Mouse (Mus musculus): Measurements from ENCODE around the gene Styxl1. TPM values are rescaled to one million over a fixed set of nuclear protein-coding genes. Genes with fewer than 3 reads are reported as not detected.

The Styxl1 gene
- total and polyA plus RNA-seq, 3 experiments = 0.17 TPM; not detected in 2

- H3K9me3 ChIP-seq (replicated peaks; ENCODE audit: insufficient read depth, low read length) = no peaks in the 10 kb centered on the region
- H3K4me3 ChIP-seq (ENCODE audit: control insufficient read depth in 1 of 2, insufficient read depth in 1 of 2, low read depth in 2 of 2, low read length in 2 of 2) = no peak overlapping the region
- no peak for DNase-seq (ENCODE audit: low read depth, low spot score)
- H3K79me2 ChIP-seq (ENCODE audit: control insufficient read depth, insufficient read depth, low read length, poor library complexity) = no peaks in the 10 kb centered on the region
- no peak overlapping the region for H3K27ac ChIP-seq (ENCODE audit: control insufficient read depth, low read depth, low read length)
- H3K27me3 ChIP-seq (ENCODE audit: control insufficient read depth in 1 of 2, insufficient read depth in 2 of 2, low read length in 2 of 2) = peaks cover 0 to 6% of the 10 kb centered on the region in 2 experiments
- H3K4me1 ChIP-seq (ENCODE audit: control insufficient read depth in 1 of 2, insufficient read depth in 2 of 2, low read length in 2 of 2) = no peaks in the 10 kb centered on the region
- TF ChIP-seq NELFE (IDR thresholded peaks at IDR 0.05; ENCODE audit: low read depth, low read length) (no peak), ZNF384 (IDR thresholded peaks at IDR 0.05; ENCODE audit: low read depth, low read length) (no peak), NRF1 (IDR thresholded peaks at IDR 0.05; ENCODE audit: insufficient read depth, low read depth, low read length, poor library complexity, severe bottlenecking) (no peak), POLR2AphosphoS2 (IDR thresholded peaks at IDR 0.05; ENCODE audit: low read length) (no peak), UBTF (IDR thresholded peaks at IDR 0.05; ENCODE audit: borderline replicate concordance, insufficient read depth, low read depth, low read length) (no peak), ZKSCAN1 (IDR thresholded peaks at IDR 0.05; ENCODE audit: low read depth, low read length) (no peak), CTCF (IDR thresholded peaks at IDR 0.05 in 2 of 3, conservative IDR thresholded peaks at IDR 0.05 in 1 of 3; ENCODE audit: control insufficient read depth in 1 of 3, insufficient read depth in 1 of 3, low read depth in 2 of 3, low read length in 3 of 3, poor library complexity in 1 of 3, severe bottlenecking in 1 of 3) (no peak), TBP (IDR thresholded peaks at IDR 0.05; ENCODE audit: low read depth, low read length) (no peak)
- H3K9ac ChIP-seq (ENCODE audit: control insufficient read depth, low read depth, low read length, poor library complexity, severe bottlenecking) = no peak overlapping the region
- no peaks in the 10 kb centered on the region for H3K36me3 ChIP-seq (ENCODE audit: control insufficient read depth in 1 of 2, insufficient read depth in 2 of 2, low read length in 2 of 2)
These were observed 40.3 kb upstream of the Styxl1 start for GRCm38 (mm10) chr5:135818491-135818890.

- no peaks in the 10 kb centered on the region for H3K4me1 ChIP-seq (ENCODE audit: control insufficient read depth in 1 of 2, insufficient read depth in 2 of 2, low read length in 2 of 2)
- no peak overlapping the region for H3K27ac ChIP-seq (ENCODE audit: control insufficient read depth, low read depth, low read length)
- H3K79me2 ChIP-seq (ENCODE audit: control insufficient read depth, insufficient read depth, low read length, poor library complexity) = no peaks in the 10 kb centered on the region
- DNase-seq (ENCODE audit: low read depth, low spot score) = no peak
- H3K9ac ChIP-seq (ENCODE audit: control insufficient read depth, low read depth, low read length, poor library complexity, severe bottlenecking) = no peak overlapping the region
- H3K4me3 ChIP-seq (ENCODE audit: control insufficient read depth in 1 of 2, insufficient read depth in 1 of 2, low read depth in 2 of 2, low read length in 2 of 2) = no peak overlapping the region
- H3K27me3 ChIP-seq (ENCODE audit: control insufficient read depth in 1 of 2, insufficient read depth in 2 of 2, low read length in 2 of 2) = peaks cover 12 to 22% of the 10 kb centered on the region in 2 experiments
- TF ChIP-seq HCFC1 (IDR thresholded peaks at IDR 0.05; ENCODE audit: low read depth, low read length) = no peak
- no peak for TF ChIP-seq POLR2AphosphoS5 (IDR thresholded peaks at IDR 0.05; ENCODE audit: borderline replicate concordance, low read depth, low read length)
- TF ChIP-seq CHD2 (IDR thresholded peaks at IDR 0.05; ENCODE audit: low read length) = no peak
- TF ChIP-seq TCF12 (IDR thresholded peaks at IDR 0.05; ENCODE audit: low read depth, low read length) = no peak
- no peak for TF ChIP-seq GATA1 (IDR thresholded peaks at IDR 0.05; ENCODE audit: low read depth, low read length)
- TF ChIP-seq KAT2A (conservative IDR thresholded peaks at IDR 0.05; ENCODE audit: low read depth, low read length) = no peak
- TF ChIP-seq SMC3 (IDR thresholded peaks at IDR 0.05; ENCODE audit: low read depth, low read length) = no peak
- no peak for TF ChIP-seq NRF1 (IDR thresholded peaks at IDR 0.05; ENCODE audit: insufficient read depth, low read depth, low read length, poor library complexity, severe bottlenecking)
- TF ChIP-seq CTCF (IDR thresholded peaks at IDR 0.05 in 2 of 3, conservative IDR thresholded peaks at IDR 0.05 in 1 of 3; ENCODE audit: control insufficient read depth in 1 of 3, insufficient read depth in 1 of 3, low read depth in 2 of 3, low read length in 3 of 3, poor library complexity in 1 of 3, severe bottlenecking in 1 of 3) = no peak
- TF ChIP-seq POLR2AphosphoS2 (IDR thresholded peaks at IDR 0.05; ENCODE audit: low read length) = no peak
- no peak for TF ChIP-seq ZNF384 (IDR thresholded peaks at IDR 0.05; ENCODE audit: low read depth, low read length)
- no peak for TF ChIP-seq ZMIZ1 (IDR thresholded peaks at IDR 0.05; ENCODE audit: low read depth, low read length)
- no peak for TF ChIP-seq MAZ (IDR thresholded peaks at IDR 0.05; ENCODE audit: low read depth, low read length)
- TF ChIP-seq MXI1 (IDR thresholded peaks at IDR 0.05; ENCODE audit: low read depth, low read length) = no peak
- no peak for TF ChIP-seq ELF1 (IDR thresholded peaks at IDR 0.05; ENCODE audit: low read depth, low read length)
- H3K9me3 ChIP-seq (replicated peaks; ENCODE audit: insufficient read depth, low read length) = no peaks in the 10 kb centered on the region
- no peaks in the 10 kb centered on the region for H3K36me3 ChIP-seq (ENCODE audit: control insufficient read depth in 1 of 2, insufficient read depth in 2 of 2, low read length in 2 of 2)
These were observed 34.8 kb upstream of the Styxl1 start for GRCm38 (mm10) chr5:135812991-135813390.

All from MEL (cell line).